Mouse (Mus musculus): ENCODE measurements at regions not wholly inside any gene's neighbourhood (a gene's known extent, or its start where the extent isn't known, plus 50 kb on each side); places are given as distances from the start of the nearest gene placed in this dataset.
A peak's percentile ranks its signal among the peaks of the same experiment; 100 is the strongest.

DNA sequence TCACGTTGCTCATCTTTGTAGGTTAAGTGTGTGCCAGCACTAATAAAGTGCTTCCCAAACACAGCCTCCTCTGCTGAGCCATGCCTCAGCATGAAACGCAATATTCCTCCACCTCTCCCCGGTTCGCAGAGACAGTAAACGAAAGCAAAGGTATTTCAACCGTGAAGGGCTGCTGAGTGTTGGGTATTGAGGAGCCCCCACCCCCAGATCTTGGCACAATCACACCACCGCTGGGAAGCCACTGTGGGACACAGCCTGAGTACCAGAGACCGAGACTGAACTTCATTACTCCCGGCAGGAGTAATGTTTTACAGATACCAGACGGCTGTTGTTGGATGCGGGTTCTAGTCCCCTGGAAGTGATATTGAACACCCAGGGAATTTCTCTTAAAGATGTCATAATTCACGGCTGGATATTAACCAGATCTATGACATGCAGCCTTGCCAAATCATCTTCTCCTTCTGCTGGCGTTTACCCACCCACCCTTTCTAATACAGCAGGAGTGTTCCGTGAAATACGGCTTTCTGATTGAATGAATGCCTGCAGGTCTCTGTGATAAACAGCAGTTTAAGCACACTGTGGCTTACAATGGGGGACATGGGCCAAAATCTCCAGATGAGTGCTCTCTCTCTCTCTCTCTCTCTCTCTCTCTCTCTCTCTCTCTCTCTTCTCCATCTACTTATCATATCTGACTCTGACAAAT lies 328.9 kb downstream of the Pax1 start:
- no peak for DNase-seq

DNA sequence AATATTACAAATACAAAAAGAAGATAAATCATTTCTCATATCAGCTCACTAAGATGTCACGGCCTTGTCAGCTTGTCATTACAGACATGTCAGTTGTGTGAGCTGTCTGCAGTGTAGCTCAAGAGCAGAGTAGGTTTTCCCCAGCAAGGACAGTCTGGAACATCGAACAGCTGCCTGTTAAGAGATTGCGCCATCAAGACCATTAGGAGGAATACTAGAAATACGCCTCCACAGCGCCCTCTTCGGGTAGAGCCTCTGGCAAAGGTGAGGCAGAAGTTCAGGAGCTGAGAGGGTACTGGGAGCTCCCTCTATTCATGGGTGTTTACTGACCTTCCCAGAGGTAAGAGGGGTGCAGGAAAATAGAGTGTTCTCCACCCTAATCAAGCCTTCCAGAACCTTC lies 327.0 kb downstream of the Pax1 start:
- DNase-seq = peak; percentile 4 to 34

DNA sequence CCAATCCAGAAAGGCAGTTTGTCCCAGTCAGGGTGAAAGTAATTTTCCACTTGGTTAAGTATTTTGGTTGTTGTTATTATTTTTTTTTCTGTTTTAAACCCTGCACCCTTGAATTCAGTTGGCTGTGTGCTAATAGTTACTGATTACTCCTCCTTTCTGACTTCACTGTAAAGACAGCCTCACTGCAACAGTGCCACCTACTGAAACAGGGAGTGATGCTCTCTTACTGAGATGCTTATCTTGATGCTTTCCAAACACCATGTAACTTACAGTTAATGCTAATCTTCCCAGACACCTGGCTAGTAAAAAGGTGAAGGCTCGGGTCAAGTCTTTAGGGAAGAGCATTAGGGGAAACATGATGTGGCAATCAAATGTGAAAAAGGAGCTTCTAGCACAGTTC lies 294.9 kb downstream of the Pax1 start:
- DNase-seq = peak in 1 of 2 experiments; percentile 6

DNA sequence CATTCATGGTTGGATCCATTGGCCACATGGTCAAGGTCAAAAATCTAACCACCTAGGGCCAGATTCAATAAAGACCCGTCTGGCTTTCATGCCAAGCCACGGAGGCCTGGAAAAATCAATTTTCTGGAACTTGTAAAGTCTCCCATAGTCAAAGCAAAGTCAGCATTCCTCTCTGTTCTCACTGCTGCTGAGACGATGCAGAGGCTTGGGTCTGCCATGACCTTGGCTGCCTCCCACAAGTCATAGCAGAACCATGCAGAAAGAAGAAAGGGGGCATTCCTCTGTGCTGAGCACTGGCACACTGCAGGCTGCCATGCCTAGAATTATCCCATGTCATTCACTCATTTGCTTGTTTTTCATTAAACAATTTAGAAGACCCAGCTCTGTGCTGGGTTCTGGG lies 288.5 kb downstream of the Pax1 start:
- no peak for DNase-seq

DNA sequence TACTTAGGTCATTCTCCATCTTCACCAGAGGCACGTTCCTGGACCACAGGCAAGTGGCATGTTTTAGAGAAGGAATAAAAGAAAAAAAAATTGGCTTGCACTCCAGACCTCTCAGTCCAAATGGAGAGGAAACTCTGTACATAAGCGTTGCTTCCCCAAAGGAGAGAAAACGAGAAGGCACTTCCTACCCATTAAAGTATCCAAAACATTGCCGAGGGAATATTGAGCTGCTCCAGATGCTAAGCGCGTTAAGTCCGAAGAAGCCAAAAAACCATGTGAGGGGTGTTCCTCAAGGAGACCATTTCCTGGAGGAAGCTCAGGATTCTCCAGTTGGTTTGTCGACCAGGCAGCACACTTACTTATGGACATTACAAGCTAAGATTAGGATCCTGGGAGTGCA lies 286.2 kb downstream of the Pax1 start:
- no peak for DNase-seq

DNA sequence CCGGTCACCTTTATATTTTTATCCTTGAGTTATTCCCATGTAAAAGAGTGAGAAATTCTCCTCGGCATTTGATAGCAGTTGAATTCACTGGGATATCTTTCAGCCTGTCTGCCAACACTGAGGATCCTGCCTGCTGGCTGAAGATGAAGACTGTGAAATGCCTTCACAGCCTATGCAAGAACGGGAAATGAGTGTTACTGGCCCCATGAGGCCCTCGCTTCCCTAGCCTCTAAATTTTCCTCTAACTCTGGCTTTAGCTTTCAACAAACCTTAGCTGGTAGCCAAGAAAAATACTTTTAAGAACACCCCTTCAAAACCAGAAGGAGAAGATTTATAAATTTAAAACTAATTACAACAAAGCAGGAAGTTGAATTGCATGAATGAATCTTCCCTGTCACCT lies 285.8 kb downstream of the Pax1 start:
- DNase-seq = no peak

DNA sequence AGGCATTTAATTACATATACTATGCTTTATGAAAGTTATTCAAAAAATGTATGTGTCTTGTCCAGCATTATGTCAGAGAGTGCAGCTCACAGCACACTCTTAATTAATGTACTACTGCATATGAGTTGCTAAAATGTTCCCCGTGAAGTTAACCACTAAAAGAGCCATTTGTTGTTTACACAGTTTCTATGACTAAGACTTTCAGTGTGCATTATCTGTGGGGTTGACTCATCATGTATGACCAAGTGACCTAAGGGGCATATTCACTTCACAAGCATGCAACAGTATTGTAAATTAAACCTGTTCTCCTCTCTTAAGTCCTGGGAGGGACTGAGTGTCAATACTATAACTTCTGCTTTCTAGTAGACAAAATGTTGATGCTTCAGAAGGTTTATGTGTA lies 276.2 kb downstream of the Pax1 start:
- no peak for DNase-seq

DNA sequence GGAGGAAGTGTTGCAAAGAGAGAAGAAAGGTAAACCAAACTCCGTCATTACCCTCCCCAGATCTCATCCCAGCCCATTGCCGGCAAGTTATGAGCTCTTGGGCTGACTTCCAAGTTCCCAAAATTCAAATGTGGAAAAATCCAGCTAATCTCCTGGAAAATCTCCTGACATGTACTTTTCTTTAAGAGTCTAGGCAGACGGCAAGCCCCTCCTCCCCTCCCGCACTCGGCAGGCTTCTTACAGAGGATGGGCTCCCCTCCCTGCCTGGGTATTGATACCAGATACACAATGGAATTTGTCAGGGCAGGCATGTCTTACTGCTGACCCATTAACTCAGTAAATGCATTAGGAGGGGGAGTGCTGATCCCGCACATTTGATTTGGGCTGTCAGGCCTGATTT lies 271.0 kb downstream of the Pax1 start:
- no peak for DNase-seq

DNA sequence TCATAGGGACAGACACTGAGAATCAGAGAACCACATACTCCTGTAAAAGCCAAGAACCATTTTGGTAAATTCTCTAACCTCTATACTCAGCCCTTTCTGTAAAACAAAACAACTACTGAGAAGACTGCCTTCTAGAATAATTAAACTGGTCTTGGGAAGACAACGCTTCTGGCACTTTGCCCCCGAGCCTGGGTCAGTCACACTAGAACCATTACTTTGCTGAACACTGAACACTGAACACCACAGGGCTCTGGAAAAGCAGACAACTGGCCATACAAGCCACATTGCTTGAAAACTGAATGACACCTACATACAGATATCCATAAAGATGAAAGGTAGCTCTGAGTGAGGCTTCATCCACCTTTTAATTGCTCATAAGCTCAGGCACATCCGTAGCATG lies 268.0 kb downstream of the Pax1 start:
- DNase-seq = no peak

DNA sequence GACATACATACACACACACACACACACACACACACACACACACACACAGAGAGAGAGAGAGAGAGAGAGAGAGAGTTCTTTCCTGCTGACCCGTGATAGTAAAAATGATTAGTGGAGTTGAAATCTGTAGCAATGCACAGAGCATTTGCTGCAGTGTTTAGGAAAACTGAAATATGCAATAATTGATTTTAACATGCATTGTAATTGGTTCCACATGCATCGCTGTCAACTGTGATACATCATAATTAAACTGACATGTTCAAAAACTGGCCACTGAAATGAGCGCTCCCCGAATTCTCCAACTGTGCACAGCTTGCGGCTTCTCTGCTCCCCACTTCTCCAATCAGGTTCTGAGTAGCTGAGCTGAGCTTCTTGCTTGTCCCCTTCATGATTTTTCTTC lies 265.4 kb downstream of the Pax1 start:
- no peak for DNase-seq

DNA sequence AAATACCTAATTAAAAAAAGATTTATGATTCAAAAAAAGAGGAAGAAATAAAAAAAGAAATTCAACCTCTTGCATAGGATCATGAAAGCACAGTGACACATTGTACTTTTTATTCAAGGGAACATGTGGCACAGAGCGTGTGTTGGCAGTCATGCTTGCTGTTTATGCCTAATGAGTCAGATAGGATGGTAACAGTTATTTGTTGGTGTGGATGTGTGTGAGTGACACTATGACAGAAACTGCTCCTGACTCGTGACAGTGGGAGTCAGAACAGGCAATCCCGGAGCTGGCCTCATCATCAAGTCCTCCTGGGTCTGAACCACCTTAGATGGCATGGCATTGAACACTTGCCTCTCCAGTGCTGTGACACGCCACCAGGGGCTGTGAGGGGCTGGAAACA lies 261.4 kb downstream of the Pax1 start:
- no peak for DNase-seq

DNA sequence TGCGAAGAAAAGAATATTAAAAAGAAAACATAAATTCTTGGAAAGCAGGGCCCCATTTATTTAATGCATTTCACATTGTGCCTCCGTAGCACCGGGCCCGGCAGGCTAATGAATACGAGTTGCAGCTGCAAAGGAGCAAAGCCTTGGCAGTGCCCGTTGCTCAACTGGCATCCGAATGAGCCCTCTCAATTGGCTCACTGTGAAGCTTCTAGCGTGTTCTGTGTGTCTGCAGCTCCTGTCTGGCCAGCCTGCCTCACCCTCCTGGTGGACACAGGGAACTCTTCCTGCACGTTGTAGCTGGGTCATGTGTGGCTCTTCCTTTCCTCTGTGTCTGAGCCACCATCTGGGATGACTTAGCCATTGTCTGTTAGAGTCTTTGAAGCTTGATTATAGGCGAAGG lies 256.1 kb downstream of the Pax1 start:
- DNase-seq = peak; percentile 7 to 14

DNA sequence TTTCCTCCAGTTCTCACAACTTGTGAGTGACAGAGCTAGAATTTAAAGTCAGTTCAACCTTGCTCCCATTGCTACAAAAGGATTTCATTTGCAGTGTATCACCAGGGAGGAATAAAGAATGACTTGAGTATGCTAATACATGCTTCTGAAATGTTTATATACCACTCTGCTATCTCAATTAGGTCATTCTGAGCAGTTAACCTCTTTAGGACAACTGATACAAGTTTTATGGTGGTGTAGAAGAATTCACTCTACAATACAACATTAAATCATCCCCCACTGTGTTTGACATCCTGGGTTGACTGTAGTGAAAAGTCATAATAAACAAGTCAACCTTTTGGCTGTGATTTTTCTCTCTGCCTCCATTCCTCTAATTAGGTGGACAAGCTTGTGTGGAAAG lies 248.6 kb downstream of the Pax1 start:
- no peak for DNase-seq

DNA sequence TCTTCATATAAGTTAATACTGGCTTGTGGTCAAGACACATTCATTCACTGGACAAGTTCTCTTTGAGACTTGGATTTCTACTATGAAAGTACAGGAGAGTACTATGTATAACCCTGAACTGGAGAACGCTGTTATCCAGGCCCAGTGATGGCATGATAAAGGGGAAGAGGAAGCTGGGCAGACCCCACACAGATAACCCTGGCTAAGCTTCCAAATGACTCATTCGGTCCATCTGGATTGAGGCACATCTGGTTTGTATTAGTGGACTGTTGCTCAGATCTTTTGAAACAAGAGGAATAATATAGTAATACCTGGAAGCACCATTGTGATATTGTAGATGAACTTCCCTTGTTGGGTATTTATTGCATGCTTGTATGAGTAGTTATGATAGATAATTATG lies 239.9 kb downstream of the Pax1 start:
- no peak for DNase-seq

DNA sequence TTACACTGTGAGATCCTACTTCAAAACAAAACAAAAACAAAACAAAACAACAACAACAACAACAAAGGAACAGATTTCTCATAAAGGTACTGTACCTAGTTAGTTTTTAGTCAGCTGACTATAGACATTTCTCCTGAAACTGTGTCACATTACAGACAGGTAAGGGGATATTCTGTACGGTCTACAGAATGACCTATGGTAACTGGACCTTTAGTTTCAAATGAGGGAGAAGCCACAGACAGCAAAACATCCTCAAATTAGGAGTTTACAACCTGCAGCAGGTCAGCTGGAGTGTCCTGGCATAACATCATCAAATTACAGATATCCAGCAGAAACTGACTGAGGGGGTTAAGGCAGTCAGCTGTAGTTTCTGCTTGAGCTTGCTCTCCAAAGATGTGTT lies 210.7 kb downstream of the Pax1 start:
- DNase-seq = no peak

DNA sequence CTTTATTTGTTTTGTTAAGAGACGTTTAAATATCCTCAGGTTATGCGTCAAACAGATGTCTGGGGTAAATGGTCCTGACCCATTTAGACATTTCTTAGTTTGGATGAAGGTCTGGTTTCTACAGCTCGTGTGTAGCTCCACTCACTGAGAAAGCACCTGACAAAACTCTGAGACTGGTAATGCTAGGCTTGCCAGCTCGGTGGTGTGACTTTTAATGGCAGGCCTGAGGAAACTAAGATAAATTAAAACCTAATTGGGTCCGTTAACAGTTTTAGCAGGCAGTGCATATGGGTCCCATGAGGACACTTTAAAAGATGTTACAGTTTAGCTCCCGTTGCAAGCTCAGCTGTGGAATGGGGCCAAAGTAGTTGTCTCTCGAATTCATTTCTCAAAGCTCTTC lies 199.5 kb downstream of the Pax1 start:
- DNase-seq = no peak

DNA sequence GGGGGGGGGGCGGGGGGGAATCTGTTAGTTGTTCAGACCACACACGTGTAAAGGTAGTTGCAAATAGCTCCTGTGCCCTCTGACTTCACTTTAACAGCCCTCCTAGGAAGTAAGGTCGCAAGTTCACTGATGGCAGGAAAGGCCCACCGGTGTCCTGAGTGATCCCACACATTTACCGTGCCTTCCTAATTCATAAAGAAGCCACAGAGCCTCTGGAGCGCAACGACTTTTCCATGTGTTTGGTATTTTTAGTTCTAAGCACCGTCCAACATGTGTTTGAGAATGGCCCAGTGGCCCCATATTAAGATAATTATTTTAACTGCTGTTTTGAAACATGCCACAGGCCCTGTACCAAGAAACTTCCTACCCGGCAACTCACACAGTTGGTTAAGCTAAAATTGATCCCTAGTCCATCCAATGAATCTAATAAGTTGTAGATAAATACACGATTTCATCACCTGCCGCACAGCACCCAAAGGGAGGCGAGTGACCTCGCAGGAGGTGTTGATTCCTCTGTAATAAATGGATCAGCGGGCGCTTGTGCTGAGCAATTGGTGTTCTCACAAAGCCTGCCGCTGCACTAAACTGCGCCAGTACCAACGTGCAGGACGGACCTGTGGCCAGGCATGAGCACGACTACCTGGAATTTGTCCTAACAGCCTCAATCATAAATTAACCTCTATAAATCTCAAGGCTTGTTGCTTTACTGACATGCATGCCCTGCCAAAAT lies 198.9 kb downstream of the Pax1 start:
- DNase-seq = no peak

DNA sequence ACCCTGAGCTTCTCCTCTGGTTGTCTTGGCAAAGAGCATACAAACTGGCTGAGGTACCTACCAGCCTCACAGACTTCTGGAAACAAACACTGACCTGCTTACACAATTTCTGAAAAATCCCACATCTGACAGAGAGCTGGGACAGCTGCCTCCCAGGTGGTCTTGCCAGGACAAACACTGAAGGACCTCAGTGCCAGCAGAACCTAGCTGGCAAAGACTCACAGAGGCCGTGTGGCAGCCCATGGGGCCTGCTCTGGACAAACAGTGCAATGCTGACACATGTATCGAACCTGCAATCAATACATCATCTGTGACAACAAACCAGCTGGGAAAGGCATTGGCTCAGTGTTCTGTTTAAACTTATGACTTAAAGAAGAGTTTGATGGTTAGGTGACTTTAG lies 167.4 kb downstream of the Pax1 start:
- DNase-seq = no peak

DNA sequence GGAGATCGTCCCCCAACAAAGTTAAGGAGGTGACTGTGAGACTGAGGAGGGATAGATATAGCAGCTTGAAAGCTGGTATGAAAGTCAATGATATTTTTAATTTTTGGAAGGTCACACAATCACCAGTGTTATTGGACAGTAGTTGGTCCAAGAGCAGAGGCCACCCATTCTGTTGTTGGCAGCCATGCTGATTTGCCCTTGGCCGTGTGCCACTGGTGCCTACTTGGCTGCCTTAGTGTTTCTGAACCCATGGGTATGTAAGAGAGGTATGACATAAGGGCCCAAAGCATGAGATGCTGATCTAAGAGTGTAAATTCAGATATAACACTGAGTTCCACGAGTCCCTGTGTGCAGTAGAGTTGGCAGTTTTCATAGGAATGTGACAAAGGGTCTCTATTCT lies 153.7 kb downstream of the Pax1 start:
- peak; percentile 10 to 34 for DNase-seq

DNA sequence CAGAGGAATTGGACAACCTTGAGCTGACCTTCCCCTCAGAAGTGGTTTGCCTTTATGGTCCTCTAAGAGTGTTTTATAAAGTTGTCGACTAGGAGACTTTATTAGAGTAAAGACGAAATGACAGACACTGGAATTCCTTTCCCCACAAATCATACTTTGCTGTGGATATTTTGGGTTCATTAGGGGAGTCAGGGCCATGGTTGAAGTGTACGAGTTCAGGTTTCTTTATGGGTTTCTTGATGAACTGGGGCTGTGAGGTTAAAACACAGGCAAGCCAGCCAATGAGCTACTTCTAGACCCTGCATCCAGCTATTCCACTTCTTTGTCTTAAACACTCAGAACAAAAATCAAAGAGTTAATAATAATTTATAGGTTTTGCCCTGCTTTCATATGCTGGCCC lies 153.0 kb downstream of the Pax1 start:
- DNase-seq = no peak

DNA sequence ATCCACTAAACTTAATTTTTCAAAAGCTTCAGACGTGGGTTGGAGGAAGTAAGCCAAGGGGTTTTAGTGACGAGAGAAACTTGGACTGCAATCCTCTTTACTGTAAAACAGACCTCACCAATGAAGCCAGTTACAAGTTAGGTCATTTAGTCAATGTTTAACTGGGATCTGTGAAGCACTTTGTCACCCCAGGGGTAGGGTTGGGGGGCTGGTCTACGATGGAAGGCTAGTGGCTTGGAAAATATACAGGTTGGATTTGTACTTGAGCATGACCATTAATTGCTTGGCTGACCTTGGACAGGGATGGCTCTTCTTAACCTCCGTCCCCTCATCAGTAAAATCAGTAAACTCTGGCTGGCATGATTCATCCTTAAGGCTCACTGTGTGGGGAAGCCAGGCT lies 142.2 kb downstream of the Pax1 start:
- DNase-seq = no peak

DNA sequence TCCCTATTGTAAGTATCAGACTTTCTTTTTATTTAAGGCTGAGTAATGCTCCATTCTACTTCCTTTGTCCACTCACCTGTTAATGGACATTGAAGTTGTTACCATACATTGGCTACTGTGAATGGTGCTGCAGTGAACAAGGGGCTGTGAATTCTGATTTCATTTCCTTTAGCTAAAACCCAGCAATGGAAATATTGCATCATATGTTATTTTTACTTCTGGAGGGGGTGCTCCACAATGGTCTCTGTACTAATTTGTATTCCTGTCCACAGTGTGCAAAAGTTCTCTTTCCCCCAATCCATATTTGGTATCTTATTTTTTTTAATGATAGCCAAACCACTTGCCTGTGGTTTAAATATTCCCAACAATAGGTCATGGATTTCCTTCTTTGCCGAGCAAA lies 137.0 kb downstream of the Pax1 start:
- no peak for DNase-seq

DNA sequence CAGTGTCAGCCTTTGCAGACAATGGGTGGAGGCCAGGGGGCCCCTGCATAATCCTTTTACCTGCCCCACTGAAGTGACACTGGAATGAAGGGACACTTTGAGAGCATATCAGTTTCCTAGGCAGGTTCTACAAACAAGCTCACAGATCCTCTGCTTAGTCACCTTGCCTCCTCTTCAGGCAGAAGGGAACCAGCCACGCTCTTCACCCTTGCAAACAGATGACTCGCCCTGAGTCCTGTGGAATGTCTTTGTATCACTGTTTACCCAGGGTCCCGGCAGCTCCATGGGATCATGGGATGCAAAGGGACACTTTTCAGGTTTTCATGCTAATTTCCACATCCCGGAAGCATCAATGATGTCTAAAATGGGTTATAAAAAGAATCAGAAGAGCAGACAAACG lies 94.2 kb downstream of the Pax1 start:
- DNase-seq = no peak

DNA sequence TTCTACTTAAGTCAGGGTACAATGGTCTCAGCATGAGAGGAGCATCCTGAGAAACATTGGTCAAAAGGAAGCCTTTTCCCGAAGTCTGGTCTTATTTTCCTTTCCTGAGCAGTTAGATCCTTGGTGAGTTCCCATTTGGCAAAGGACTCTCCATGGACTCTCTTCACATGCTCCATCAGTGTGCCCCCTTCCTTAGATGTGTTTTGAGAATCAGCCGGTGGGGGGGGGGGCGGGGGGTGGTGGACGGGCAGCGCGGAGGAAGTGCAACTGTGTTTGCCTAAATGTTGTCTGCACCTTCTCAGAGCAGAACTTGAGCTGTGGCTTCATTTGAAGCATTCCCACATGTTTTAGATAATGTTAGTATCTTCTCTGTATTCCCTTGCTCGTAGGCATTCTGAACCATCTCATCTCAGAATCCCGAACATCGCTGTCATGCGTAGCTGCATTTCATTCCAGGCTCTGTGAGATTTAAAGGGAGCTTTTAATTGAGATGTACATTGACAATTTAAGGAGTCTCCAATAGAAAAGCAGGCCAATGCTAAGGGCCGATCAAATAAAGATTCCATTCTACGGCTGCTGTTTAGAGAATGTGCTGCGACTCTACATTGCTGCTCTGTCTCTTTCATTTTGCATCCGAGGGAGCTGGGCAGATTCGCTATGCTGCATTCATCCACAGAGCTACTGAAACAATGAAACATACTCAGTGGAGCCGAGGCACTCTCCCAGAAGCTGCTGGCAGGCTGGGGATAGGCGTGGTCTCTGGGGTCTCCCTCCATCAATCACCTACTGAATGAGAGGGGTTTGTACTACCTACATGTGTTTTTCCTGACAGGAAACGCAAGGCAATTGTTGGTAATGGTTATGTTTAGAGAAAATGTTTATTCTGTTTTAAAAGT lies 92.9 kb downstream of the Pax1 start:
- DNase-seq = peak; percentile 7 to 14

Data from cerebellum, postnatal 25 days (tissue).